Mouse (Mus musculus) neural tube, embryonic 12.5 days (tissue): ENCODE measurements around the gene Scn2a. TPM values are rescaled to one million over a fixed set of nuclear protein-coding genes. Genes with fewer than 3 reads are reported as not detected.

Experiments used
- ATAC-seq: fragments of 200-750 bp; cut with Nextera tagmentation; 2 replicates; pipeline ENCODE4 v1.8.0; 2017; ENCODE audit warnings: low read depth, mild to moderate bottlenecking, moderate TSS enrichment, moderate library complexity; ENCODE audit not compliant: low FRiP score
- H3K27ac ChIP-seq: fragments of 300-500 bp; sonication (generic); 2 replicates; pipeline ENCODE4 v1.5.1; 2016
- H3K27me3 ChIP-seq: fragments of 300-500 bp; sonication (generic); replicated peaks from 2 replicates; pipeline ENCODE4 v1.6.1; 2016; ENCODE audit warnings: mild to moderate bottlenecking
- H3K36me3 ChIP-seq: fragments of 300-500 bp; sonication (generic); 2 replicates; pipeline ENCODE4 v1.6.1; 2016; ENCODE audit warnings: mild to moderate bottlenecking
- H3K4me1 ChIP-seq: fragments of 300-500 bp; sonication (generic); 2 replicates; pipeline ENCODE4 v1.6.1; 2016
- H3K4me2 ChIP-seq: fragments of 300-500 bp; sonication (generic); replicated peaks from 2 replicates; pipeline ENCODE4 v1.6.1; 2016; ENCODE audit warnings: mild to moderate bottlenecking
- H3K4me3 ChIP-seq: fragments of 300-500 bp; sonication (generic); 2 replicates; pipeline ENCODE4 v1.5.1; 2016
- H3K9ac ChIP-seq: fragments of 300-500 bp; sonication (generic); 2 replicates; pipeline ENCODE4 v1.6.1; 2016; ENCODE audit warnings: mild to moderate bottlenecking
- H3K9me3 ChIP-seq: fragments of 300-500 bp; sonication (generic); 2 replicates; pipeline ENCODE4 v1.6.1; 2016; ENCODE audit warnings: mild to moderate bottlenecking
- WGBS: fragments of 180-500 bp; shearing (Covaris S2); methylation state at CpG from one replicate; pipeline ENCODE4 v1.1.7; 2016; 5-methylcytosine and 5-hydroxymethylcytosine counted together
- polyA plus RNA-seq: library from polyadenylated mRNA; unstranded; fragments of >200 nt; fragmentation: Nextera tagmentation; extraction: Ambion mirVana; gene quantifications from 2 replicates; pipeline ENCODE4 v1.2.1, GENCODE M21; 2016

The Scn2a gene
- polyA plus RNA-seq, 1 experiment from 2014 or later = 20.4 TPM

DNA sequence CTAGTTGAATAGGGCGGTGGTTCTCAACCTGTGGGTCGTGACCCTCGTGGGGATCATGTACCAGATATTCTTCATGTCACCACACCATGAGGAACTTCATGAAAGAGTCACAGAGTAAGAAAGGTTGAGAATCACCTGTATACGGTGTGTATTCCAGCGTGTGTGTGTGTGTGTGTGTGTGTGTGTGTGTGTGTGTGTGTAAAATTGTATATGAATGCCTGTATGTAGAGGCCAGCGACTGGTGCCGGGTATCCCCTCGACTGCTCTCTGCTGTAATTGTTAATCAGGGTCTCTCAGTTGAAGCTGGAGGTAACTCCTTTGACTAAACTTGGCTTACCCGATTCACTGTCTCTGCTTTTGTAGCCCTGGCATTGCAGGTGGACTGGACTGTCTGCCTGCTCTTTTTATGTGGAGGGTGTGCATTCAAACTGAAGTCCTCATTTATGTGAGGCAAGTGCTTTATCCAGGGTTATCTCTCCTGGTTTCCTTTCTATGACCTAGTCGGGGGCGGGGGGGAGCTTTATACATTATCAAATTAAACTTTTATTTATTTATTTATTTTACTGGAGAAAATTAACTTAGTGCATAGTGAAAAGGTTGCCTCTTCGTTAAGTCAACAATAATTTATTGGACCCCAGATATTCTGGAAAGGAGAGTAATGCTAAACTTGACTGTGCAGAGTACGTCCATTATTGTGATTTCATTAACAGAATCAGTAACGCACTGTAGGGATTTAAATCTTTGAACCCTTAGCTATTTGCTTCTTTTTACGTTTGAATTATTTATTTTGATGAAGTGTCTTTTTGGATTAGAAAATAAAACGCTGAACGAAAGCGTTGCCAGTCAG, 47.2 kb downstream of the Scn2a start:
- no peaks in the 10 kb centered on the region for H3K36me3 ChIP-seq
- H3K4me1 ChIP-seq = peaks cover 11% of the 10 kb centered on the region
- H3K27me3 ChIP-seq = no peaks in the 10 kb centered on the region
- peak overlapping the region; percentile 58 for H3K4me2 ChIP-seq
- no peaks in the 10 kb centered on the region for H3K9me3 ChIP-seq
- WGBS = 54% methylated on average over 18 of the region's 18 CpGs
- H3K9ac ChIP-seq = no peak overlapping the region
- ATAC-seq = peak; percentile 54
- no peak overlapping the region for H3K27ac ChIP-seq
- H3K4me3 ChIP-seq = 0 out of 2 replicates have a peak overlapping the region, but pooled peaks have one; percentile 22

DNA sequence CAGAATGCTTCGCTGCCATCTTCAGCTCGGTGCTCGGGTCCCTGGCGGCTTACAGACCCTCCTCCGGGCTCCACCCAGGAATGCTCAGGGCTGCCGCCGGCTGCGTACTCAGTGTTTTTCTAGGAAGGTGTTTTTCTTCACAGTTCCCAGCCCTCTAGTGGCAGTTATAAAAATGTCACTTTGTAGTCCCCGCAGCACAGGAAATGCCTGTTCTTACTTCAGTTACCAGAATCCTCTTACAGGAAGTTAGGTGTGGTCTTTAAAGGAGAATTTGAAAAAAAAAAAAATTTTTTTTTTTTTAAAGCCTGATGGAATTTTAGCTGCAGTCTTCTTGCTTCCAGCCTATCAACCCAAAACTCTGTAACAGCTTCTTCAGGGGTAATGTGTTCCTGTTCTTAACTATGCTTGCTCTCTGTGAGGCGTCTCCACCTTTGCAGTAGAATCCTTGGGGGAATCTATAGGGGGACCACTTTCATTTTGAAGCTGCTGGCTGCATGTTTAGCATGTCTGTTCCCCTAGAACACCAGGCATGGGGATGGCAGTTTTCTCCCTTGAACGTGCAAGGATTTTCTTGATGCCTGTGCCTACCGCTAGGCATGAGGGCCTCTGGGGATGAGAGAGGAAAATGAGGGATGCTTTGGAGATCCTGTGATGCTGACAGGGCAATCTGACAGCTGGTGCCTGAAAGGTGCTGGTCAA, 48.0 kb downstream of the Scn2a start:
- 16% methylated on average over 12 of the region's 12 CpGs for WGBS
- peak; percentile 93 for ATAC-seq
- H3K27ac ChIP-seq = no peak overlapping the region
- H3K27me3 ChIP-seq = no peaks in the 10 kb centered on the region
- no peaks in the 10 kb centered on the region for H3K36me3 ChIP-seq
- no peaks in the 10 kb centered on the region for H3K9me3 ChIP-seq
- H3K4me1 ChIP-seq = peaks cover 11% of the 10 kb centered on the region
- H3K4me2 ChIP-seq = peak overlapping the region; percentile 58
- peak overlapping the region; percentile 32 for H3K4me3 ChIP-seq
- peak overlapping the region; percentile 40 for H3K9ac ChIP-seq

DNA sequence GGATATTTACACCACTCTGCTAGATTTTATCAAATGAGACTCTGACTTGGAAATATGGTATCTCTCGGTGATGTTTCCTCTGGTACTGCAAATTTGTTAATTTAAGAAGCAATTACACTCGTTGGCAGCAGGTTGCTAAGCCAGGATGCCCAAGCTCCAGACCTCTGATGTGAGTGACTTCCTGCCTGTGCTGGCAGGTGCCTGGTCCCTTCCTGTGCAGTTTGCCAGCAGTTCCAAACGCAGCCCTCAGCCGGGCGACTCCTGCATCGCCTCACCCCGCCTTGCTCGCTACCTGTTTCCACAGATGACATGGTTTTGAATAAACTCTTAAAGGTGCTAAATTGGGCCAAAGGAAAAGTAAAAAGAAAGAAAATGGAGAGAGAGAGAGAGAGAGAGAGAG, 49.0 kb downstream of the Scn2a start:
- WGBS = 80% methylated on average over 8 of the region's 8 CpGs
- no peaks in the 10 kb centered on the region for H3K9me3 ChIP-seq
- no peak for ATAC-seq
- no peaks in the 10 kb centered on the region for H3K36me3 ChIP-seq
- H3K4me3 ChIP-seq = no peak overlapping the region
- H3K9ac ChIP-seq = no peak overlapping the region
- H3K27ac ChIP-seq = no peak overlapping the region
- H3K27me3 ChIP-seq = no peaks in the 10 kb centered on the region
- peaks cover 11% of the 10 kb centered on the region for H3K4me1 ChIP-seq
- peak overlapping the region; percentile 58; the same call in 1 of the 2 replicates for H3K4me2 ChIP-seq

DNA sequence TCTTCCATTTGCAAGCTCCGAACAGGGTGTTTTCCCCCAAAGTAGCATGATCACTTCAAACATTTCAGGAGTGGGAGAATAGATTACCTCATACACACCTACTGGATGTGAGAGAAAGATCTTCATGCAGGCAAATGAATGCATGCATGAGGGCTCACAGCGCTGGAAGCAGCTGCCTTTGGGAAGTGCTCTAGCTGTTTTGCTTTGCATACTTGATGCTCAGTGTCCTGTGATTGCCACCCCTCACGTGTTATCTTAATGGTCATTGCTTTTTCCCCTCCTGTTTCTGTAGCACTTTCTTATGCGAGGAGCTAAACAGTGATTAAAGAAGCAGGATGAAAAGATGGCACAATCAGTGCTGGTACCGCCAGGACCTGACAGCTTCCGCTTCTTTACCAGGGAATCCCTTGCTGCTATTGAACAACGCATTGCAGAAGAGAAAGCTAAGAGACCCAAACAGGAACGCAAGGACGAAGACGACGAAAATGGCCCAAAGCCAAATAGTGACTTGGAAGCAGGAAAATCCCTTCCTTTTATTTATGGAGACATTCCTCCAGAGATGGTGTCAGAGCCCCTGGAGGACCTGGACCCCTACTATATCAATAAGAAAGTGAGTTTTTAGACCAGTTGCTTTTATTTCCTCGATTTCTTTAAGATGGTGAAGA, 49.7 kb downstream of the Scn2a start:
- Histone ChIP-seq H3K27ac (no peak overlapping the region), H3K27me3 (no peaks in the 10 kb centered on the region), H3K9me3 (no peaks in the 10 kb centered on the region), H3K9ac (no peak overlapping the region), H3K4me3 (no peak overlapping the region), H3K4me2 (no peak overlapping the region; the same call in 1 of the 2 replicates), H3K4me1 (peaks cover 8% of the 10 kb centered on the region; the same call in 1 of the 2 replicates), H3K36me3 (no peaks in the 10 kb centered on the region)
- ATAC-seq = no peak
- WGBS = 59% methylated on average over 12 of the region's 12 CpGs

DNA sequence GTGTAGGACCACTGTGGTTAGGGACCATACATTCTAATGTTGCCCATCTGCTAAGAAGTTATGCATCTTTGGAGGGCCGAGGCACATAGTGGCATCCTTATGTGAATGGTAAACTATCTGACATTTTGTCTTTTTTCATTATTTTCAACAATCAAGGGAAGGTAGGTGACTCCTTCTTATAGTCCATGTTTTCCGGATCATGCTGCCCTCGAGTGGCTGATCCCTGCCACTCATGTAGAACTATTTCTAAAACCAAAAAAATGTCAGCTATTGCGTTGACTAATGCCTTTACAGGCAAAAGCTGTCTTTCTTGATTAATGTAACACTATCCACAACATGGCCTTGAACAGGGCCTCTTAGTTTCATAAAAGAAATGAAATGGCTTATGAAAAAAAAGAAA, 59.0 kb downstream of the Scn2a start:
- no peak for ATAC-seq
- no peaks in the 10 kb centered on the region for H3K27me3 ChIP-seq
- no peaks in the 10 kb centered on the region for H3K9me3 ChIP-seq
- no peak overlapping the region for H3K4me3 ChIP-seq
- no peak overlapping the region for H3K4me2 ChIP-seq
- H3K9ac ChIP-seq = no peak overlapping the region
- no peaks in the 10 kb centered on the region for H3K4me1 ChIP-seq
- no peaks in the 10 kb centered on the region for H3K36me3 ChIP-seq
- WGBS = 84% methylated on average over 4 of the region's 4 CpGs
- H3K27ac ChIP-seq = no peak overlapping the region

DNA sequence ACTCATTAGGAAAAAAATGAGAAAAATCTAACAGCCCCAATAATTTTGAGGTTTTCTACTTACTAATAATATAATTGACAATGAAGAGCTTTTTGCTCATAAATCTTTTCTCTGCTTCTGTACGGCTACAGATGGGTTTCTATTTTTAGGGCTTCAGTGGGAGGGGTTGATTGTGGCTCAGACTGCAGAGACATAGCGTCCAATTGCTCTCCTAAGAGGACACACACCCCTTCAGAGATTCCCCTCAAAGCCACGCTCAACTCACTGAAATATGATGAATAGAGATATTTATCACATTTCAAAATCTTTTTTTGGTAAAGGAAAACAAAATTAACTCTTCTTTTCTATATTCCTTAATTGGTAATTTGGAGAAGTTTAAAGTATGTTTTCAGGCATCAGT, 64.6 kb downstream of the Scn2a start:
- Histone ChIP-seq H3K9me3 (no peaks in the 10 kb centered on the region), H3K4me1 (no peaks in the 10 kb centered on the region), H3K27ac (no peak overlapping the region), H3K9ac (no peak overlapping the region), H3K27me3 (no peaks in the 10 kb centered on the region), H3K4me2 (no peak overlapping the region), H3K36me3 (no peaks in the 10 kb centered on the region), H3K4me3 (no peak overlapping the region)
- 73% methylated on average over 3 of the region's 3 CpGs for WGBS
- ATAC-seq = no peak

DNA sequence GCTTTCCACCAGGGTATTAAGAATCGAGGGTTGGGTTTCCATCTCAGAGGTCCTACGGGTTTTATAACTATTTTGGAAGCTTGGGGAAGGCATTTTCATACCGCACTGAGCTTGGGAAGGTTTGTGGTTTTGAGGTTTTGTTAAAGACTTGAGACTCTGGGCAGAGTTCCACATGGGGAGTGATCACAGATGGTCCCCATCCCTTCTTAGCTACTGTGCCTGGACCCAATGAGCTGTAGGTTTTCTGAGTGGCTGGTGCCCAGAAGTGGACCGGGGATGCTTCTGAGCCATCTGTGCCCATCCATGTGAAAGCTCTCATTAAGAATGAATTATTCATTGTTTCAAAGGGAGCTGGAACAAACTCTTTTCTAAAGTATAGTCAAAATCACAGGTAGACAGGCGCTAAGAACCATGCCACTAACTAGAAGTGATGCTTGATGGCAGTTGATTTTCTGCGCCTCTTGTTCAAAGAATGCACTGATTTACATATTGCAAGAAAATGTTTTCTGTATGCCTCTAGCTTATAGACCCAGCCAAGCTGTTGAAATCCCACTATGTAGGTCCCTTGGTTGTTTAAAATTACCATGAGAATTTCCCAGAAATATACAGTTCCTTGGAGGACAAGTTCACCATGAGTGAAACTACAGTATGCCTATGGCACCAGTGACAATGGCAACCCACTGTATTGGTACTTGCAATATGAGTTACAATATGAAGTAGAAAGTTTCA, 70.0 kb downstream of the Scn2a start:
- no peak for ATAC-seq
- 89% methylated on average over 6 of the region's 6 CpGs for WGBS

DNA sequence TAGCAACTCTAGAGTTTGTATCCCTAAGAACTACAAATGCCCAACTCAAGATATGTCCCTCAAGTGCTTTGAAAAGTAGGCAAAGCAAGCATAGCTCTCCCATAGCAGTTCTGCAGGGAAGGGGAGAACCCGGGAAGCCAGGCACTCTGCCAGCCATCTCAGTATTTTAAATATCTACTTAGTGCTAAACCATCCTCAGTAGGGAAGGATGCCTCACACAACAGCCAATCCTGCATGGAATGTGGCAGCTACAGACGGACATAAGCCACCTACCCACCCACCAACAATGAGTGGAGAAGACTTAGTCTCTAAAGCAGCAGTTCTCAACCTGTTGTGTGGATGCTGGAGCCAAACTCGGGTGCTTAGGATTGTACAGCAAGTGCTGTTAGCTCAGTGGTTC, 73.9 kb downstream of the Scn2a start:
- 65% methylated on average over 3 of the region's 3 CpGs for WGBS
- H3K27ac ChIP-seq = no peak overlapping the region
- ATAC-seq = no peak

More for the DNA sequence above, 70.0 kb downstream of the Scn2a start:
- Histone ChIP-seq H3K4me2 (no peak overlapping the region), H3K9me3 (no peaks in the 10 kb centered on the region), H3K27me3 (no peaks in the 10 kb centered on the region), H3K9ac (no peak overlapping the region), H3K27ac (no peak overlapping the region), H3K36me3 (no peaks in the 10 kb centered on the region; the same call in none of the 2 replicates), H3K4me3 (no peak overlapping the region), H3K4me1 (no peaks in the 10 kb centered on the region)

DNA sequence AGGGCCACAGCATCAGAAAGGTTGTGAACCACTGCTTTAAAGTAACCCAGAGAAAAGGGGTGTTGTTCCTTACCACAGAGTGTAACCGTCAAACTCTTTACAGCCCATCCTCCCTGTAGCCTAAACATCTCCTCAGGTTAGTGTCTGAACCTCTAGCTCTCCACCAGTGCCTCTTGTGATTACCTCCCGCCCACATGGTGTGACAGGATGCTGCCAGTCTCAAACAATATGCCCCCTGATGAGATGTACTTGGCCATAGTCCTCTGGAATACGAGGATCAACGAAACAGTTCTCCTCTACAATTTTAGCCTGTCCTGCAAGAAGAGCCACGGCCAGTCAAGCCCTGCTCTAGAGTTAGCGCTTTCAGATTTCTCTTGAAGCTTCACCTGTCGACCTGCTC, 74.5 kb downstream of the Scn2a start:
- 74% methylated on average over 7 of the region's 7 CpGs for WGBS
- Histone ChIP-seq H3K27ac (no peak overlapping the region), H3K4me1 (no peaks in the 10 kb centered on the region), H3K36me3 (no peaks in the 10 kb centered on the region; the same call in none of the 2 replicates), H3K27me3 (no peaks in the 10 kb centered on the region), H3K9ac (no peak overlapping the region), H3K4me2 (no peak overlapping the region), H3K9me3 (no peaks in the 10 kb centered on the region), H3K4me3 (no peak overlapping the region)
- no peak for ATAC-seq

More for the DNA sequence above, 73.9 kb downstream of the Scn2a start:
- Histone ChIP-seq H3K36me3 (no peaks in the 10 kb centered on the region; the same call in none of the 2 replicates), H3K4me1 (no peaks in the 10 kb centered on the region), H3K9ac (no peak overlapping the region), H3K27me3 (no peaks in the 10 kb centered on the region), H3K4me2 (no peak overlapping the region), H3K9me3 (no peaks in the 10 kb centered on the region), H3K4me3 (no peak overlapping the region)

DNA sequence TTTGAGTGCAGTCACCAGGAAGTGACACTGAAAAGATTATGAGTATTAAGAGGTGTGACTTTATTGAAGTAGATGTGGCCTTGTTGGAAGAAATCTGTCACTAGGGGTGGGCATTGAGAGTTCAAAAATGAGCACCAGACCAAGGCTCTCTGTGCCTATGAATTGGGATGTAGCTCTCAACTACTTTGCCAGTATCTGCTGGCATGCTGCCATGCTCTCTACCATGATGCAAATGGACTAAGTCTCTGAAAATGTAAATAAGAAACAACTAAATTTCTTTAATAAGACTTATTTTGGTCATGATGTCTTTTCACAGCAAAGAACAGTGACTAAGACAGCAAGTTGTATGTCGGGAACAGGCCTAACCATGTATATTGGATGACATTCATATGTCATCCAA, 79.7 kb downstream of the Scn2a start:
- Histone ChIP-seq H3K4me1 (no peaks in the 10 kb centered on the region), H3K9me3 (no peaks in the 10 kb centered on the region), H3K27ac (no peak overlapping the region), H3K4me2 (no peak overlapping the region), H3K4me3 (no peak overlapping the region), H3K36me3 (no peaks in the 10 kb centered on the region), H3K27me3 (no peaks in the 10 kb centered on the region), H3K9ac (no peak overlapping the region)
- no peak for ATAC-seq
- 83% methylated on average over 1 of the region's 1 CpGs for WGBS

DNA sequence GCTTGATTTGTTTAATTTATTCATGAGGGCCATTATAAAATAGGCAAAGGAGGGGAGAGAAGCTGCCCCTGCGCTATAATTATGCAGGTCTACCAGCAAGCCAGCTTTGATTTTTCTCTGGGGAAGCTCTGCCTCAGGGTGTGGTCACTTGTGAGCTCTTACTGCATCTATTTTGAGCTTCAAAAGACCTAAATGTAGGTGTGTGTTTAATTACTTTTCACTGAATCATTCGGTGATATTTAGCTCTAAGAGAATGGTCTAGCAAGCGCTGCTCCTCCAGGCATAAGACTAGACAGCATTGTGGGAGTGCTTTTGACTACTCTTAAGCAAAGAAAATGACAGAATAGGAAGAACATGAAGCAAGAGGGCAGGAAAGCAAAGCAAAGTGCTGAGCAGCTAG, 80.6 kb downstream of the Scn2a start:
- no peaks in the 10 kb centered on the region for H3K36me3 ChIP-seq
- no peaks in the 10 kb centered on the region for H3K27me3 ChIP-seq
- ATAC-seq = no peak
- H3K4me2 ChIP-seq = no peak overlapping the region
- no peak overlapping the region for H3K9ac ChIP-seq
- H3K4me3 ChIP-seq = no peak overlapping the region
- no peaks in the 10 kb centered on the region for H3K4me1 ChIP-seq
- 85% methylated on average over 3 of the region's 3 CpGs for WGBS
- H3K27ac ChIP-seq = no peak overlapping the region
- H3K9me3 ChIP-seq = no peaks in the 10 kb centered on the region
